Mouse (Mus musculus) midbrain, postnatal 0 days (tissue): ENCODE data around the gene Ankub1. TPM values are rescaled to one million over a fixed set of nuclear protein-coding genes. Genes with fewer than 3 reads are reported as not detected.

ENCODE experiments used
- ATAC-seq: fragments of 200-750 bp; cut with Nextera tagmentation; 2 replicates; pipeline ENCODE4 v1.8.0; 2017; ENCODE audit warnings: moderate number of reproducible peaks, mild to moderate bottlenecking, moderate TSS enrichment, moderate library complexity; ENCODE audit not compliant: low FRiP score
- DNase-seq: peaks from one replicate; pipeline ENCODE4 v3.0.0-alpha.2; 2015; ENCODE audit warnings: low spot score
- H3K27ac ChIP-seq: fragments of 300-500 bp; sonication (generic); 2 replicates; pipeline ENCODE4 v1.5.1; 2014; ENCODE audit warnings: low read depth, mild to moderate bottlenecking, low read length, mixed read lengths
- H3K27me3 ChIP-seq: fragments of 300-500 bp; sonication (generic); 2 replicates; pipeline ENCODE4 v1.6.1; 2014; ENCODE audit warnings: low read length, control low read depth, mixed read lengths; ENCODE audit not compliant: insufficient read depth
- H3K36me3 ChIP-seq: fragments of 300-500 bp; sonication (generic); 2 replicates; pipeline ENCODE4 v1.6.1; 2014; ENCODE audit warnings: low read length, control low read depth, mixed read lengths; ENCODE audit not compliant: insufficient read depth
- H3K4me1 ChIP-seq: fragments of 300-500 bp; sonication (generic); 2 replicates; pipeline ENCODE4 v1.6.1; 2014; ENCODE audit warnings: mild to moderate bottlenecking, control low read depth, antibody characterized with exemption, low read length, mixed read lengths; ENCODE audit not compliant: insufficient read depth
- H3K4me2 ChIP-seq: fragments of 300-500 bp; sonication (generic); 2 replicates; pipeline ENCODE4 v1.6.1; 2014; ENCODE audit warnings: low read depth, mild to moderate bottlenecking, low read length, mixed read lengths; ENCODE audit not compliant: poor library complexity, severe bottlenecking
- H3K4me3 ChIP-seq: fragments of 300-500 bp; sonication (generic); 2 replicates; pipeline ENCODE4 v1.5.1; 2014; ENCODE audit warnings: low read depth, mild to moderate bottlenecking, low read length, moderate library complexity
- H3K9ac ChIP-seq: fragments of 300-500 bp; sonication (generic); replicated peaks from 2 replicates; pipeline ENCODE4 v1.6.1; 2014; ENCODE audit warnings: mild to moderate bottlenecking, low read length, moderate library complexity, mixed read lengths; ENCODE audit not compliant: poor library complexity, severe bottlenecking
- H3K9me3 ChIP-seq: fragments of 300-500 bp; sonication (generic); 2 replicates; pipeline ENCODE4 v1.6.1; 2016; ENCODE audit warnings: low read length, control low read depth
- CTCF ChIP-seq: IDR thresholded peaks from 2 replicates; pipeline ENCODE4 v1.5.1; 2016; ENCODE audit warnings: antibody characterized with exemption, mild to moderate bottlenecking
- WGBS: fragments of 180-500 bp; shearing (Covaris S2); extraction: QIAGEN DNeasy Blood & Tissue Kit; methylation state at CpG from one replicate; pipeline ENCODE4 v1.1.7; 2014; 5-methylcytosine and 5-hydroxymethylcytosine counted together
- polyA plus RNA-seq: library from polyadenylated mRNA; unstranded; fragments of >200 nt; fragmentation: Nextera tagmentation; extraction: Ambion mirVana; gene quantifications from 2 replicates; pipeline ENCODE4 v1.2.1, GENCODE M21; 2015
- total RNA-seq: library from RNA; depleted of rRNA; stranded (reverse); fragments of >200 nt; gene quantifications from 2 replicates; pipeline ENCODE4 v1.2.3, GENCODE M21; 2014

The Ankub1 gene
- total and polyA plus RNA-seq, 2 experiments from 2014 or later = 0.31 TPM; not detected in 1

DNA sequence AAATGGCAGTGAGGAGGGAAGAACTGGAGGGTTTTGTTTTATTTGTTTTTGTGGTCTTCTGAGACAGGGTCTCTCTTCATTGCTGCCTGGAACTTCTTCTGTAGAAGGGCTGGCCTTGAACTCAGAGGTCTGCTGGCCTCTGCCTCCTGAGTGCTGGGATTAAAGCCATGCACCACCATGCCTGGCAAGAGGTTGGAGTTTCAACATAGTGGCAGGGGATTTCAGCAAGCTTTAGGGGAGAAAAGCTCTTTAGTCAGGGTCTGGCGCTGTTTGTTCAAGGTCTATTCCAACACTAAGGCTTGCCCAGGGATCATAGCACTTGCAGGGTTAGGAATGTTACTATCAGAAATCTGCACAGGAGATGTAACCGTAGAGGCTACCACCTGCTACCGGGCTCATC is 39.0 kb downstream of the Ankub1 start:
- ATAC-seq (no peak), DNase-seq (no peak)
- Histone ChIP-seq H3K9me3 (no peaks in the 10 kb centered on the region), H3K27ac (no peak overlapping the region), H3K36me3 (no peaks in the 10 kb centered on the region), H3K9ac (no peak overlapping the region), H3K27me3 (no peaks in the 10 kb centered on the region), H3K4me2 (no peak overlapping the region), H3K4me1 (no peaks in the 10 kb centered on the region), H3K4me3 (no peak overlapping the region)
- no peak for TF ChIP-seq CTCF
- 77% methylated on average over 3 of the region's 3 CpGs for WGBS

DNA sequence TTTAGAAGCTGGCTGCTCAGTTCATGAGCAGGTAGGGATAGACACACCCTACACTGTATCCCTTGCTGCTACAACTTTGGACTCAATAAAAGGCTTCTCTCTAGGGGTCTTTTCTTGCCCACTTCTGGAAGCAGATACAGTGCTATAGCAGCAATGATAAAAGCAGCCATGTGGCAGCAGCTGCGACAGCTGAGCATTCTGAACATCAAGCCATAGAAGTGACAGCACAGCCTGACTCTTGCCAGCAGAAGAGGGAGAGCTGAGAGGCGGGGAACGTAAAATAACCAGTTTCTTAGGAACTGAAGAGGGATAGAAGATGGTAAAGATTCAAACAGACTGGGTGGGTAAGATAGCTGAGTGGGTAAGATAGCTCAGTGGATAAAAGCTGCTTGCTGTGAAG is 40.1 kb downstream of the Ankub1 start:
- no peaks in the 10 kb centered on the region for H3K36me3 ChIP-seq
- no peak for DNase-seq
- no peak overlapping the region for H3K9ac ChIP-seq
- H3K27ac ChIP-seq = no peak overlapping the region
- no peak for TF ChIP-seq CTCF
- WGBS = 84% methylated on average over 3 of the region's 3 CpGs
- H3K4me3 ChIP-seq = no peak overlapping the region
- H3K27me3 ChIP-seq = no peaks in the 10 kb centered on the region
- no peak overlapping the region for H3K4me2 ChIP-seq
- H3K4me1 ChIP-seq = no peaks in the 10 kb centered on the region
- H3K9me3 ChIP-seq = no peaks in the 10 kb centered on the region
- no peak for ATAC-seq

DNA sequence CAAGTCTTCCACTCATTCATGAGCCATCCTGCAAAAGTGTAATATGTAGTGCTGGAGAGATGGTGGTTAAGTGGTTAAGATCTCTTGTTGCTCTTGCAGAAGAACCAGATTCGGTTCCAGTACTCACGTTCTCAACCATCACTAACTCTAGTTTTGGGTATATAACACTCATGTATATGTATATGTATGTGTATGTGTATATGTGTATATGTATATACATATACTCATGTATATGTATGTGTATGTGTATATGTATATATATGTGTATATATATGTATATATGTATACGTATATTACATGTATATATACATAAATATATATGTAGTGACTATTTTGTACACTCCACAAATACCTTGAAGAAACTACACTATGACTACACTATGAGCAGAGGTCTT is 40.7 kb downstream of the Ankub1 start:
- no peak for TF ChIP-seq CTCF
- no peaks in the 10 kb centered on the region for H3K9me3 ChIP-seq
- 66% methylated on average over 3 of the region's 3 CpGs for WGBS
- H3K9ac ChIP-seq = peak overlapping the region; percentile 68
- H3K27ac ChIP-seq = peak overlapping the region; percentile 62; the same call in 1 of the 2 replicates
- ATAC-seq (peak; percentile 43), DNase-seq (no peak)
- H3K4me1 ChIP-seq = no peaks in the 10 kb centered on the region
- H3K27me3 ChIP-seq = no peaks in the 10 kb centered on the region
- peak overlapping the region; percentile 74 for H3K4me3 ChIP-seq
- H3K36me3 ChIP-seq = no peaks in the 10 kb centered on the region
- H3K4me2 ChIP-seq = peak overlapping the region; percentile 66

DNA sequence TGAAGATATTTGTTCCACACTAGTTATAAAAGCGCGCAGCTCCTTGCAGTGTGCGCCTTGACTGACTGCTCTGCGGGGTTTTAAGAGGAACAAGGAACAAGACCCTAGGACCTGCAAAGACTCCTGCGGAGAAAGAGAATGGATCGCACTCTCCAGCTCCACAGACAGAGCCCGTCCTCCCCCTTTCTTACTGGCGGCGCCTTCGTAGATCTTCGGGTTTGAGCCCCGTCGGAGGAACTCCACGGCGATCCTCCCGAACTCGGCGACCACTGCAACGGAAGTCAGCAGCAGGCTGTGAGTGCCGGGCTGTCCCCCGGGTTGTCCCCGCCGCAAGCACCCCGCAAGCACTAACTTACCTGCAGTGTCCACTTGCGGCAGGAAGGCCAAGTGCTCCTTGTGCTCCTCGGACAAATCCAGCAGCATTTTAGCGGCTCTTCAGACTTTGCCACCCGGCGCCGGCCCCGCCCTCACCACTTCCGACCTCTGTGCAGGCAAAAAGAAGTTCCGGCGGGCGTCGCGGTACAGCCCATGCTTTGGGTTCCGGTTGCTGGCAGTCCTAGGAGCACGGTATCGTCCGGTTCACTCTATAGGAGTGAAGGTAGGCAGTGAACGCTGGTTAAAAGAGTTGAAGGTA is 41.3 kb downstream of the Ankub1 start, which contains the start of gene Commd2:
TSS of gene Commd2 (minus strand) at position 485 of the 634 bp plus-strand sequence.
- peak within 1 kb of the TSS; percentile 62 for H3K27ac ChIP-seq
- peak within 1 kb of the TSS; percentile 66 for H3K4me2 ChIP-seq
- no peaks in the 10 kb centered on the region; the same call in 1 of the 2 replicates for H3K36me3 ChIP-seq
- H3K4me1 ChIP-seq = no peaks in the 10 kb centered on the region
- DNase-seq = peak; percentile 89
- H3K9ac ChIP-seq = peak within 1 kb of the TSS; percentile 68
- ATAC-seq = peak; percentile 98
- H3K27me3 ChIP-seq = no peaks in the 10 kb centered on the region
- TF ChIP-seq CTCF = no peak; the same call in 1 of the 2 replicates
- WGBS = under 1% methylated on average over 42 of the region's 42 CpGs
- peak within 1 kb of the TSS; percentile 74 for H3K4me3 ChIP-seq
- no peaks in the 10 kb centered on the region for H3K9me3 ChIP-seq

GRCm38 (mm10) chr3:57643191-57643590 is 49.4 kb downstream of the Ankub1 start:
- no peak overlapping the region for H3K4me3 ChIP-seq
- ATAC-seq (no peak), DNase-seq (no peak)
- H3K27ac ChIP-seq = no peak overlapping the region
- no peaks in the 10 kb centered on the region for H3K4me1 ChIP-seq
- no peak overlapping the region for H3K4me2 ChIP-seq
- no peaks in the 10 kb centered on the region for H3K27me3 ChIP-seq
- H3K9ac ChIP-seq = no peak overlapping the region
- H3K9me3 ChIP-seq = no peaks in the 10 kb centered on the region
- 93% methylated on average over 6 of the region's 6 CpGs for WGBS
- H3K36me3 ChIP-seq = peaks cover 10% of the 10 kb centered on the region
- no peak for TF ChIP-seq CTCF

DNA sequence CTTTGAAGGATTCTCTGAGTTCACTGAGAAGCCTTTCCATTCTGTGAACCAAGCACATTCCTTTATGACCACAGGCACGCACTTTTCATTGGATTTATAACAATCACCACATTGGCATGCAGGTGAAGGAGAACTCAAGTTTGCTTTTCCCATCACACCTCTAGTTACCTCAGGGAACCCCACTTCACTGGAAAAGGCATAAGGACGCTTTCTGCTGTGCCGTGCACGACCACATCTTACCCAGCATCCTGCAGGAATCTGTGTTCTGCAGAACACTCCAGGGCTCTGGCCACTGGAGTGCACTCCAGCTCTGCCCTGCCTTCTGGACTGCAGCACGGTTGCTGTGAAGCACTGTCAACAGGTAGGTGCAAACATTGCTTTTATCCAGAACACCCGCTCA is 55.0 kb downstream of the Ankub1 start:
- no peak for ATAC-seq
- H3K4me2 ChIP-seq = no peak overlapping the region
- 81% methylated on average over 6 of the region's 6 CpGs for WGBS
- no peaks in the 10 kb centered on the region for H3K36me3 ChIP-seq
- H3K27ac ChIP-seq = no peak overlapping the region
- no peak overlapping the region for H3K9ac ChIP-seq
- H3K9me3 ChIP-seq = no peaks in the 10 kb centered on the region
- no peaks in the 10 kb centered on the region for H3K4me1 ChIP-seq
- H3K27me3 ChIP-seq = no peaks in the 10 kb centered on the region
- no peak for DNase-seq
- no peak overlapping the region for H3K4me3 ChIP-seq
- TF ChIP-seq CTCF = no peak
